Mouse (Mus musculus): Measurements from ENCODE around the gene Zbtb48. TPM values are rescaled to one million over a fixed set of nuclear protein-coding genes. Genes with fewer than 3 reads are reported as not detected.

The Zbtb48 gene
- polyA plus RNA-seq, 2 experiments, result 25.4 to 41.5 TPM

- no peaks in the 10 kb centered on the region for H3K27me3 ChIP-seq (ENCODE audit: control insufficient read depth, insufficient read depth, low read length)
Measured at GRCm38 (mm10) chr4:152001335-152001734, 26.1 kb downstream of the Zbtb48 start.

GRCm38 (mm10) chr4:152000906-152001305, 26.6 kb downstream of the Zbtb48 start:
- ATAC-seq (ENCODE audit: low FRiP score, low read depth) (no peak), DNase-seq (ENCODE audit: low spot score) (no peak)
- Histone ChIP-seq H3K4me1 (ENCODE audit: control insufficient read depth, insufficient read depth, low read length) (peaks cover 10% of the 10 kb centered on the region; the same call in 1 of the 2 replicates), H3K4me2 (replicated peaks; ENCODE audit: low read depth, low read length, severe bottlenecking) (no peak overlapping the region), H3K9me3 (ENCODE audit: control insufficient read depth, low read length) (no peaks in the 10 kb centered on the region), H3K4me3 (replicated peaks; ENCODE audit: low read length) (no peak overlapping the region), H3K9ac (ENCODE audit: low read depth, low read length, severe bottlenecking) (no peak overlapping the region), H3K27ac (replicated peaks; ENCODE audit: low read depth, low read length) (no peak overlapping the region), H3K27me3 (ENCODE audit: control insufficient read depth, insufficient read depth, low read length) (no peaks in the 10 kb centered on the region), H3K36me3 (ENCODE audit: control insufficient read depth, insufficient read depth, low read length) (no peaks in the 10 kb centered on the region)
- TF ChIP-seq POLR2A (IDR thresholded peaks at IDR 0.05; ENCODE audit: borderline replicate concordance, extremely low read depth, insufficient read depth, insufficient read length), result no peak
- 34% methylated on average over 4 of the region's 4 CpGs for WGBS

More at GRCm38 (mm10) chr4:152001335-152001734, 26.1 kb downstream of the Zbtb48 start:
- H3K9ac ChIP-seq (ENCODE audit: low read depth, low read length, severe bottlenecking), result no peak overlapping the region
- no peak for TF ChIP-seq POLR2A (IDR thresholded peaks at IDR 0.05; ENCODE audit: borderline replicate concordance, extremely low read depth, insufficient read depth, insufficient read length)
- H3K27ac ChIP-seq (replicated peaks; ENCODE audit: low read depth, low read length), result no peak overlapping the region
- H3K9me3 ChIP-seq (ENCODE audit: control insufficient read depth, low read length), result no peaks in the 10 kb centered on the region
- H3K4me1 ChIP-seq (ENCODE audit: control insufficient read depth, insufficient read depth, low read length), result peaks cover 10% of the 10 kb centered on the region; the same call in 1 of the 2 replicates
- H3K4me2 ChIP-seq (replicated peaks; ENCODE audit: low read depth, low read length, severe bottlenecking), result no peak overlapping the region
- no peak for DNase-seq (ENCODE audit: low spot score)
- ATAC-seq (ENCODE audit: low FRiP score, low read depth), result no peak
- H3K36me3 ChIP-seq (ENCODE audit: control insufficient read depth, insufficient read depth, low read length), result no peaks in the 10 kb centered on the region
- no peak overlapping the region for H3K4me3 ChIP-seq (replicated peaks; ENCODE audit: low read length)
- 67% methylated on average over 4 of the region's 4 CpGs for WGBS

GRCm38 (mm10) chr4:151999481-151999880, 28.0 kb downstream of the Zbtb48 start:
- H3K36me3 ChIP-seq (ENCODE audit: control insufficient read depth, insufficient read depth, low read length), result no peaks in the 10 kb centered on the region
- peaks cover 10% of the 10 kb centered on the region; the same call in 1 of the 2 replicates for H3K4me1 ChIP-seq (ENCODE audit: control insufficient read depth, insufficient read depth, low read length)
- ATAC-seq (ENCODE audit: low FRiP score, low read depth) (no peak), DNase-seq (ENCODE audit: low spot score) (no peak)
- TF ChIP-seq POLR2A (IDR thresholded peaks at IDR 0.05; ENCODE audit: borderline replicate concordance, extremely low read depth, insufficient read depth, insufficient read length), result no peak
- no peak overlapping the region for H3K9ac ChIP-seq (ENCODE audit: low read depth, low read length, severe bottlenecking)
- H3K4me2 ChIP-seq (replicated peaks; ENCODE audit: low read depth, low read length, severe bottlenecking), result no peak overlapping the region
- no peaks in the 10 kb centered on the region for H3K27me3 ChIP-seq (ENCODE audit: control insufficient read depth, insufficient read depth, low read length)
- no peak overlapping the region for H3K27ac ChIP-seq (replicated peaks; ENCODE audit: low read depth, low read length)
- H3K4me3 ChIP-seq (replicated peaks; ENCODE audit: low read length), result no peak overlapping the region
- no peaks in the 10 kb centered on the region for H3K9me3 ChIP-seq (ENCODE audit: control insufficient read depth, low read length)
- 66% methylated on average over 3 of the region's 3 CpGs for WGBS

- Histone ChIP-seq H3K4me2 (replicated peaks; ENCODE audit: low read depth, low read length, severe bottlenecking) (peak overlapping the region; percentile 48), H3K9ac (ENCODE audit: low read depth, low read length, severe bottlenecking) (no peak overlapping the region), H3K27ac (replicated peaks; ENCODE audit: low read depth, low read length) (no peak overlapping the region), H3K4me1 (ENCODE audit: control insufficient read depth, insufficient read depth, low read length) (peaks cover 19% of the 10 kb centered on the region; the same call in 1 of the 2 replicates), H3K36me3 (ENCODE audit: control insufficient read depth, insufficient read depth, low read length) (peaks cover 11% of the 10 kb centered on the region; the same call in 1 of the 2 replicates), H3K9me3 (ENCODE audit: control insufficient read depth, low read length) (no peaks in the 10 kb centered on the region), H3K27me3 (ENCODE audit: control insufficient read depth, insufficient read depth, low read length) (no peaks in the 10 kb centered on the region), H3K4me3 (replicated peaks; ENCODE audit: low read length) (peak overlapping the region; percentile 99)
- 64% methylated on average over 3 of the region's 3 CpGs for WGBS
- no peak for ATAC-seq (ENCODE audit: low FRiP score, low read depth)
- no peak for TF ChIP-seq POLR2A (IDR thresholded peaks at IDR 0.05; ENCODE audit: borderline replicate concordance, extremely low read depth, insufficient read depth, insufficient read length)
- DNase-seq (ENCODE audit: low spot score), result no peak
Measured at GRCm38 (mm10) chr4:151997701-151998100, 29.8 kb downstream of the Zbtb48 start.

GRCm38 (mm10) chr4:151996951-151997222, 30.6 kb downstream of the Zbtb48 start:
- ATAC-seq (ENCODE audit: low FRiP score, low read depth) (no peak), DNase-seq (ENCODE audit: low spot score) (no peak)
- TF ChIP-seq POLR2A (IDR thresholded peaks at IDR 0.05; ENCODE audit: borderline replicate concordance, extremely low read depth, insufficient read depth, insufficient read length), result no peak
- Histone ChIP-seq H3K27ac (replicated peaks; ENCODE audit: low read depth, low read length) (peak overlapping the region; percentile 86), H3K27me3 (ENCODE audit: control insufficient read depth, insufficient read depth, low read length) (no peaks in the 10 kb centered on the region), H3K4me1 (ENCODE audit: control insufficient read depth, insufficient read depth, low read length) (peaks cover 19% of the 10 kb centered on the region; the same call in 1 of the 2 replicates), H3K4me3 (replicated peaks; ENCODE audit: low read length) (peak overlapping the region; percentile 99), H3K4me2 (replicated peaks; ENCODE audit: low read depth, low read length, severe bottlenecking) (peak overlapping the region; percentile 48), H3K9ac (ENCODE audit: low read depth, low read length, severe bottlenecking) (peak overlapping the region; percentile 77), H3K9me3 (ENCODE audit: control insufficient read depth, low read length) (no peaks in the 10 kb centered on the region), H3K36me3 (ENCODE audit: control insufficient read depth, insufficient read depth, low read length) (peaks cover 20% of the 10 kb centered on the region)
- WGBS, result 4% methylated on average over 13 of the region's 13 CpGs

Data from limb, embryonic 14.5 days (tissue).